Mouse (Mus musculus): ENCODE measurements around the gene Npm1. TPM values are rescaled to one million over a fixed set of nuclear protein-coding genes. Genes with fewer than 3 reads are reported as not detected.

Npm1 gene
- total and polyA plus RNA-seq, 3 experiments, result 458 to 3,846 (median 2,862) TPM

GRCm38 (mm10) chr11:33175768-33176167, 12.8 kb upstream of the Npm1 start:
- no peaks in the 10 kb centered on the region for H3K4me1 ChIP-seq (ENCODE audit: insufficient read depth, low read depth, low read length)
- no peaks in the 10 kb centered on the region for H3K9me3 ChIP-seq (replicated peaks)
- DNase-seq (ENCODE audit: low spot score) (no peak), ATAC-seq (ENCODE audit: extremely low read depth, insufficient number of reproducible peaks, low FRiP score, poor library complexity, severe bottlenecking) (no peak)
- TF ChIP-seq CTCF (IDR thresholded peaks at IDR 0.05; ENCODE audit: low read depth, low read length) (no peak), GATA2 (IDR thresholded peaks at IDR 0.05; ENCODE audit: borderline replicate concordance, low read depth, low read length) (no peak), POLR2AphosphoS5 (IDR thresholded peaks at IDR 0.05; ENCODE audit: insufficient replicate concordance, low read depth, low read length) (no peak), TAL1 (conservative IDR thresholded peaks at IDR 0.05; ENCODE audit: low read depth, low read length) (no peak), GATA1 (IDR thresholded peaks at IDR 0.05; ENCODE audit: borderline replicate concordance, low read length) (no peak)
- H3K36me3 ChIP-seq (replicated peaks), result no peaks in the 10 kb centered on the region
- H3K27me3 ChIP-seq (ENCODE audit: insufficient read depth, low read length), result peaks cover 33% of the 10 kb centered on the region
- no peak overlapping the region for H3K4me3 ChIP-seq (ENCODE audit: low read depth, low read length)

GRCm38 (mm10) chr11:33170489-33170888, 7.5 kb upstream of the Npm1 start:
- H3K9me3 ChIP-seq (replicated peaks), result no peaks in the 10 kb centered on the region
- ATAC-seq (ENCODE audit: extremely low read depth, insufficient number of reproducible peaks, low FRiP score, poor library complexity, severe bottlenecking) (no peak), DNase-seq (ENCODE audit: low spot score) (peak; percentile 41)
- H3K4me3 ChIP-seq (ENCODE audit: low read depth, low read length), result no peak overlapping the region
- TF ChIP-seq TAL1 (conservative IDR thresholded peaks at IDR 0.05; ENCODE audit: low read depth, low read length), result no peak
- TF ChIP-seq CTCF (IDR thresholded peaks at IDR 0.05; ENCODE audit: low read depth, low read length), result peak; percentile 71
- no peak for TF ChIP-seq POLR2AphosphoS5 (IDR thresholded peaks at IDR 0.05; ENCODE audit: insufficient replicate concordance, low read depth, low read length)
- peaks cover 28% of the 10 kb centered on the region for H3K27me3 ChIP-seq (ENCODE audit: insufficient read depth, low read length)
- H3K4me1 ChIP-seq (ENCODE audit: insufficient read depth, low read depth, low read length), result peaks cover 2% of the 10 kb centered on the region; the same call in 1 of the 2 replicates
- H3K36me3 ChIP-seq (replicated peaks), result no peaks in the 10 kb centered on the region

- H3K4me1 ChIP-seq (ENCODE audit: insufficient read depth, low read depth, low read length), result peaks cover 25% of the 10 kb centered on the region
- H3K4me3 ChIP-seq (ENCODE audit: low read depth, low read length), result peak overlapping the region; percentile 94
- ATAC-seq (ENCODE audit: extremely low read depth, insufficient number of reproducible peaks, low FRiP score, poor library complexity, severe bottlenecking), result peak; percentile 36; the same call in 1 of the 2 replicates
- DNase-seq (ENCODE audit: low spot score), result peak; percentile 28
- H3K36me3 ChIP-seq (replicated peaks), result peaks cover 49% of the 10 kb centered on the region
- H3K9me3 ChIP-seq (replicated peaks), result no peaks in the 10 kb centered on the region
- peaks cover 6% of the 10 kb centered on the region for H3K27me3 ChIP-seq (ENCODE audit: insufficient read depth, low read length)
- TF ChIP-seq GATA2 (IDR thresholded peaks at IDR 0.05; ENCODE audit: borderline replicate concordance, low read depth, low read length), result no peak
- TF ChIP-seq POLR2AphosphoS5 (IDR thresholded peaks at IDR 0.05; ENCODE audit: insufficient replicate concordance, low read depth, low read length), result no peak
- no peak for TF ChIP-seq GATA1 (IDR thresholded peaks at IDR 0.05; ENCODE audit: borderline replicate concordance, low read length)
- TF ChIP-seq TAL1 (conservative IDR thresholded peaks at IDR 0.05; ENCODE audit: low read depth, low read length), result no peak
- TF ChIP-seq CTCF (IDR thresholded peaks at IDR 0.05; ENCODE audit: low read depth, low read length), result no peak
These were observed 602 bp downstream of the Npm1 start for GRCm38 (mm10) chr11:33162211-33162997.

- Histone ChIP-seq H3K27me3 (ENCODE audit: insufficient read depth, low read length) (no peaks in the 10 kb centered on the region), H3K4me3 (ENCODE audit: low read depth, low read length) (peak overlapping the region; percentile 94; the same call in 1 of the 2 replicates), H3K4me1 (ENCODE audit: insufficient read depth, low read depth, low read length) (peaks cover 40% of the 10 kb centered on the region), H3K9me3 (replicated peaks) (no peaks in the 10 kb centered on the region), H3K36me3 (replicated peaks) (peaks cover 70% of the 10 kb centered on the region)
- TF ChIP-seq GATA2 (IDR thresholded peaks at IDR 0.05; ENCODE audit: borderline replicate concordance, low read depth, low read length), result no peak
- TF ChIP-seq CTCF (IDR thresholded peaks at IDR 0.05; ENCODE audit: low read depth, low read length), result no peak
- TF ChIP-seq GATA1 (IDR thresholded peaks at IDR 0.05; ENCODE audit: borderline replicate concordance, low read length), result no peak
- no peak for TF ChIP-seq POLR2AphosphoS5 (IDR thresholded peaks at IDR 0.05; ENCODE audit: insufficient replicate concordance, low read depth, low read length)
- no peak for TF ChIP-seq TAL1 (conservative IDR thresholded peaks at IDR 0.05; ENCODE audit: low read depth, low read length)
- ATAC-seq (ENCODE audit: extremely low read depth, insufficient number of reproducible peaks, low FRiP score, poor library complexity, severe bottlenecking) (no peak), DNase-seq (ENCODE audit: low spot score) (no peak)
These were observed 3.3 kb downstream of the Npm1 start for GRCm38 (mm10) chr11:33159741-33160140.

- Histone ChIP-seq H3K27me3 (ENCODE audit: insufficient read depth, low read length) (no peaks in the 10 kb centered on the region), H3K9me3 (replicated peaks) (no peaks in the 10 kb centered on the region), H3K4me1 (ENCODE audit: insufficient read depth, low read depth, low read length) (peaks cover 31% of the 10 kb centered on the region), H3K4me3 (ENCODE audit: low read depth, low read length) (peak overlapping the region; percentile 27; the same call in 1 of the 2 replicates), H3K36me3 (replicated peaks) (peaks cover 91% of the 10 kb centered on the region)
- no peak for DNase-seq (ENCODE audit: low spot score)
- TF ChIP-seq GATA1 (IDR thresholded peaks at IDR 0.05; ENCODE audit: borderline replicate concordance, low read length) (no peak), POLR2AphosphoS5 (IDR thresholded peaks at IDR 0.05; ENCODE audit: insufficient replicate concordance, low read depth, low read length) (no peak), GATA2 (IDR thresholded peaks at IDR 0.05; ENCODE audit: borderline replicate concordance, low read depth, low read length) (no peak), CTCF (IDR thresholded peaks at IDR 0.05; ENCODE audit: low read depth, low read length) (no peak), TAL1 (conservative IDR thresholded peaks at IDR 0.05; ENCODE audit: low read depth, low read length) (no peak)
- no peak for ATAC-seq (ENCODE audit: extremely low read depth, insufficient number of reproducible peaks, low FRiP score, poor library complexity, severe bottlenecking)
These were observed 5.4 kb downstream of the Npm1 start for GRCm38 (mm10) chr11:33157453-33158196.

- peaks cover 32% of the 10 kb centered on the region for H3K4me1 ChIP-seq (ENCODE audit: insufficient read depth, low read depth, low read length)
- H3K36me3 ChIP-seq (replicated peaks), result peaks cover 90% of the 10 kb centered on the region
- no peak for TF ChIP-seq POLR2AphosphoS5 (IDR thresholded peaks at IDR 0.05; ENCODE audit: insufficient replicate concordance, low read depth, low read length)
- TF ChIP-seq TAL1 (conservative IDR thresholded peaks at IDR 0.05; ENCODE audit: low read depth, low read length), result no peak
- no peak for TF ChIP-seq GATA2 (IDR thresholded peaks at IDR 0.05; ENCODE audit: borderline replicate concordance, low read depth, low read length)
- no peak for TF ChIP-seq GATA1 (IDR thresholded peaks at IDR 0.05; ENCODE audit: borderline replicate concordance, low read length)
- no peak for TF ChIP-seq CTCF (IDR thresholded peaks at IDR 0.05; ENCODE audit: low read depth, low read length)
- H3K4me3 ChIP-seq (ENCODE audit: low read depth, low read length), result no peak overlapping the region; the same call in 1 of the 2 replicates
- no peaks in the 10 kb centered on the region for H3K9me3 ChIP-seq (replicated peaks)
- H3K27me3 ChIP-seq (ENCODE audit: insufficient read depth, low read length), result no peaks in the 10 kb centered on the region
- ATAC-seq (ENCODE audit: extremely low read depth, insufficient number of reproducible peaks, low FRiP score, poor library complexity, severe bottlenecking), result no peak
- DNase-seq (ENCODE audit: low spot score), result no peak
These were observed 6.5 kb downstream of the Npm1 start for GRCm38 (mm10) chr11:33156436-33157015.

All from G1E (cell line).